8 mouse cellular contexts compared by ENCODE assay signal in the genomic region with DNA sequence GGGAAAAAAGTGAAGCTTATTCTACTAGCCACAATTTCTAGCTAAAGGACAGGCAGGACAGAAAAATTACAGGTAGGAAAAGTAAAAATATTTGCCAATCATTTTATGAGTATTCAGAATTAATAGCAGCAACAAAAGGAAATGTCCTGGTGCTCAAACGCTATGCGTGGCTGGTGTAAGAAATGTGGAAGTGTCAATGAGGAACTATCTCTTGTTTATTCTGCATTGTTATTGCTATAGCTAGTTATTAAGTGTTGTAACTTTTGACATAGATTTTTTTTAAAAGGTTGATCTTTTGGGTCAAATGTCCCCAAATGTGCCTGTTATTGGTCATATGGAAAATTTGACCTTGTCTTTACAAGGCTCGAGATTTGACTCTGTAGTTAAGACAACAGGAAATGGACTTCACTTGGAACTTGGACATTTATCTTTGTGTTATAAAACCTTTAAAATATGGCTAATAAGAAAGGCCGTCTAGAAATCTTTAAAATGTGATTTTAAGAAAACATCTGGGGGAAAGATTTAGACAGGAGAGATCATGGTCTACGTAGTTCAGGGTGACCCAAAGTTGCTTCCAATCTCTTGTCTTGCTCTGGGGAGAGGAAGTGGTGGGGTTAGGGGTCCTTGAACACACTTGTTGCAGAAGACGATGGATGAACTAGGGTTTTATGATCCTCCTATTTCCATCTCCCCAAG. TPM values are rescaled to one million over a fixed set of nuclear protein-coding genes. Genes with fewer than 3 reads are reported as not detected.
DNase-seq lines count a peak whose midpoint lies in the region; ATAC-seq and TF ChIP-seq lines count a peak whose summit lies in the region.

No protein-coding gene starts in this region.

- in situ Hi-C loops in CH12.LX (cut with MboI; ENCODE audit: low pct_ligation_motif_present, low pct_unique_long_range_greater_than_20kb, low sequenced_read_pairs) = no loop called here

- dilution Hi-C loops in CH12.LX (cut with MboI; ENCODE audit: extremely low pct_ligation_motif_present, extremely low pct_unique_long_range_greater_than_20kb, low sequenced_read_pairs) = loop anchor here (25.0 kb wide), 1 partner anchor 254 kb away; no protein-coding TSS in a partner anchor

- no peaks in the 10 kb centered on the region; the same call in 1 of the 2 replicates for H3K4me1 ChIP-seq in heart, postnatal 0 days (ENCODE audit: control insufficient read depth, insufficient read depth)
- peaks cover 5 to 6% of the 10 kb centered on the region in 2 experiments; a peak in 3 of 4 replicates for H3K4me1 ChIP-seq in CH12.LX (ENCODE audit: control insufficient read depth in 1 of 2, insufficient read depth in 2 of 2)
- peaks cover 6% of the 10 kb centered on the region for H3K4me1 ChIP-seq in forebrain, embryonic 13.5 days
- peaks cover 8% of the 10 kb centered on the region for H3K4me1 ChIP-seq in liver, embryonic 13.5 days (replicated peaks)

- TF ChIP-seq CTCF in heart, postnatal 0 days (IDR thresholded peaks at IDR 0.05; ENCODE audit: low read depth) = no peak
- TF ChIP-seq CTCF in CH12.LX (conservative IDR thresholded peaks at IDR 0.05 in 1 of 2, IDR thresholded peaks at IDR 0.05 in 1 of 2; ENCODE audit: low read depth in 2 of 2, low read length in 2 of 2) = no peak

- peak; percentile 30; the same call in 1 of the 2 replicates for TF ChIP-seq POLR2A in CH12.LX (IDR thresholded peaks at IDR 0.05; ENCODE audit: low read depth, low read length)

- no peaks in the 10 kb centered on the region for H3K27me3 ChIP-seq in heart, postnatal 0 days (ENCODE audit: control insufficient read depth, insufficient read depth, low read length)
- no peaks in the 10 kb centered on the region for H3K27me3 ChIP-seq in CH12.LX (replicated peaks)
- 0 out of 2 replicates have a peak, but pooled peaks cover 8% of the 10 kb centered on the region for H3K27me3 ChIP-seq in forebrain, embryonic 13.5 days
- H3K27me3 ChIP-seq in liver, embryonic 13.5 days = no peaks in the 10 kb centered on the region

- WGBS in heart, postnatal 0 days = 75% methylated on average over 6 of the region's 6 CpGs
- whole genome bisulfite sequencing in forebrain, embryonic 13.5 days = 82% methylated on average over 6 of the region's 6 CpGs
- 36% methylated on average over 6 of the region's 6 CpGs for WGBS in liver, embryonic 13.5 days (ENCODE audit: insufficient replicate concordance)

- H3K27ac ChIP-seq in heart, postnatal 0 days (ENCODE audit: low read depth) = no peak overlapping the region
- H3K27ac ChIP-seq in CH12.LX (ENCODE audit: insufficient read depth, low read depth) = no peak overlapping the region
- H3K27ac ChIP-seq in forebrain, embryonic 13.5 days = no peak overlapping the region
- H3K27ac ChIP-seq in liver, embryonic 13.5 days = no peak overlapping the region

- no peak for TF ChIP-seq RAD21 in CH12.LX (IDR thresholded peaks at IDR 0.05; ENCODE audit: low read depth, low read length)

- peak overlapping the region; percentile 91; the same call in 1 of the 2 replicates for H3K4me3 ChIP-seq in heart, postnatal 0 days (ENCODE audit: low read depth, low read length)
- peak overlapping the region in 2 of 3 experiments; percentile 24 to 70 for H3K4me3 ChIP-seq in CH12.LX (replicated peaks in 1 of 3; ENCODE audit: low read depth in 2 of 3, low read length in 2 of 3, poor library complexity in 1 of 3)
- H3K4me3 ChIP-seq in forebrain, embryonic 13.5 days = no peak overlapping the region
- peak overlapping the region; percentile 67 for H3K4me3 ChIP-seq in liver, embryonic 13.5 days (replicated peaks)

- no peak for TF ChIP-seq EP300 in heart, postnatal 0 days (IDR thresholded peaks at IDR 0.05; ENCODE audit: low read depth)
- no peak for TF ChIP-seq EP300 in CH12.LX (IDR thresholded peaks at IDR 0.05; ENCODE audit: low read length)

- no peak overlapping the region for H3K4me2 ChIP-seq in heart, postnatal 0 days (ENCODE audit: low read depth, low read length)
- no peak overlapping the region for H3K4me2 ChIP-seq in CH12.LX (ENCODE audit: insufficient read depth, low read depth, poor library complexity, severe bottlenecking)
- H3K4me2 ChIP-seq in forebrain, embryonic 13.5 days = no peak overlapping the region
- H3K4me2 ChIP-seq in liver, embryonic 13.5 days = peak overlapping the region; percentile 86

- no peak for ATAC-seq in heart, postnatal 0 days (ENCODE audit: insufficient read depth, low read depth)
- ATAC-seq in forebrain, embryonic 13.5 days = peak; percentile 46
- ATAC-seq in liver, embryonic 13.5 days (ENCODE audit: low read depth) = no peak
- no peak for ATAC-seq in inflammation-experienced regulatory T-cells, adult 6 months

- no peak overlapping the region for H3K9ac ChIP-seq in heart, postnatal 0 days (replicated peaks; ENCODE audit: low read depth, low read length)
- H3K9ac ChIP-seq in CH12.LX (ENCODE audit: insufficient read depth, low read depth) = no peak overlapping the region
- no peak overlapping the region for H3K9ac ChIP-seq in forebrain, embryonic 13.5 days
- H3K9ac ChIP-seq in liver, embryonic 13.5 days = no peak overlapping the region

- 0 out of 2 replicates have a peak, but pooled peaks cover 10% of the 10 kb centered on the region for H3K36me3 ChIP-seq in heart, postnatal 0 days (replicated peaks; ENCODE audit: control insufficient read depth, insufficient read depth, low read length)
- peaks cover 0 to 7% of the 10 kb centered on the region in 2 experiments for H3K36me3 ChIP-seq in CH12.LX (replicated peaks in 1 of 2; ENCODE audit: control insufficient read depth in 1 of 2, insufficient read depth in 1 of 2, low read length in 1 of 2)
- no peaks in the 10 kb centered on the region for H3K36me3 ChIP-seq in forebrain, embryonic 13.5 days (ENCODE audit: poor library complexity, severe bottlenecking)
- H3K36me3 ChIP-seq in liver, embryonic 13.5 days = no peaks in the 10 kb centered on the region

- no peaks in the 10 kb centered on the region for H3K9me3 ChIP-seq in heart, postnatal 0 days (replicated peaks; ENCODE audit: control insufficient read depth, low read length)
- no peaks in the 10 kb centered on the region for H3K9me3 ChIP-seq in CH12.LX (replicated peaks; ENCODE audit: low read length)
- H3K9me3 ChIP-seq in forebrain, embryonic 13.5 days (replicated peaks) = no peaks in the 10 kb centered on the region
- no peaks in the 10 kb centered on the region for H3K9me3 ChIP-seq in liver, embryonic 13.5 days (replicated peaks)

- H3K79me2 ChIP-seq in CH12.LX (replicated peaks; ENCODE audit: control insufficient read depth, extremely low read depth, insufficient read depth, poor library complexity, severe bottlenecking) = no peaks in the 10 kb centered on the region; the same call in 1 of the 2 replicates

- DNase-seq in heart, postnatal 0 days (ENCODE audit: low spot score) = no peak
- no peak for DNase-seq in heart, postnatal 4 days
- DNase-seq in CH12.LX (ENCODE audit: extremely low read depth) (no peak), MN1 (ENCODE audit: low spot score) (no peak)
- no peak for DNase-seq in liver, embryonic 13.5 days
- no peak for DNase-seq in cerebellum, postnatal 14 days

TF ChIP-seq in CH12.LX, 34 proteins besides CTCF, POLR2A, EP300 and RAD21 (continues in another document):
- TF ChIP-seq UBTF (IDR thresholded peaks at IDR 0.05; ENCODE audit: low read depth, low read length) (no peak), ZNF384 (IDR thresholded peaks at IDR 0.05; ENCODE audit: low read depth, low read length) (no peak), NRF1 (IDR thresholded peaks at IDR 0.05; ENCODE audit: low read depth, low read length) (no peak), RCOR1 (conservative IDR thresholded peaks at IDR 0.05; ENCODE audit: low read depth, low read length) (no peak), HCFC1 (IDR thresholded peaks at IDR 0.05; ENCODE audit: low read depth, low read length) (no peak), MYC (IDR thresholded peaks at IDR 0.05; ENCODE audit: low read depth, low read length) (no peak), KAT2A (IDR thresholded peaks at IDR 0.05; ENCODE audit: insufficient replicate concordance, low read length) (no peak), CHD2 (IDR thresholded peaks at IDR 0.05; ENCODE audit: low read length) (no peak), CHD1 (IDR thresholded peaks at IDR 0.05; ENCODE audit: low read depth, low read length) (no peak)

RNA-seq across cellular contexts. Expression of a gene that starts 0.6 kb away (rescaled TPM):
- 14.7 and 16.6 TPM in 2 replicates for total RNA-seq in heart, postnatal 0 days (2014; rRNA removed; ENCODE audit: low replicate concordance)
- polyA plus RNA-seq in heart, postnatal 0 days (2015; fragmentation: Nextera tagmentation; extraction: Ambion mirVana) = 18.8 and 21.1 TPM in 2 replicates
- 10 to 100 TPM; 10.6 to 10.8 TPM for total RNA-seq in heart, postnatal 4 days (2021)
- total RNA-seq in CH12.LX (2012; rRNA removed) = 10.8 and 11.5 TPM in 2 replicates
- 16.4 and 17.8 TPM in 2 replicates for total RNA-seq in CH12.LX (2014; rRNA removed)
- polyA plus RNA-seq in CH12.LX (2012; ENCODE audit: insufficient read length, low read depth) = 14.8 and 15.6 TPM in 2 replicates
- 8.5 and 9.2 TPM in 2 replicates for polyA plus RNA-seq in forebrain, embryonic 13.5 days (2015; fragmentation: Nextera tagmentation; extraction: Ambion mirVana)
- 11.2 and 12.6 TPM in 2 replicates for polyA plus RNA-seq in liver, embryonic 13.5 days (2015; fragmentation: Nextera tagmentation; extraction: Ambion mirVana)
- 10 to 100 TPM; 36.3 to 55.1 (median 42.5) TPM for polyA plus RNA-seq in inflammation-experienced regulatory T-cells, adult 6 months (2017; shearing (Covaris generic))

RNA-seq across cellular contexts. Expression of a gene that starts 39.2 kb away (rescaled TPM):
- 24.2 and 29.7 TPM in 2 replicates for total RNA-seq in heart, postnatal 0 days (2014; rRNA removed; ENCODE audit: low replicate concordance)
- polyA plus RNA-seq in heart, postnatal 0 days (2015; fragmentation: Nextera tagmentation; extraction: Ambion mirVana) = 9.0 and 10.3 TPM in 2 replicates
- 10 to 100 TPM; 23.3 to 26.3 TPM for total RNA-seq in heart, postnatal 4 days (2021)
- total RNA-seq in CH12.LX (2012; rRNA removed) (8.8 and 10.4 TPM in 2 replicates), CH12.LX (2014; rRNA removed) (5.2 and 6.3 TPM in 2 replicates)
- 9.4 and 10.7 TPM in 2 replicates for polyA plus RNA-seq in CH12.LX (2012; ENCODE audit: insufficient read length, low read depth)
- 10.5 and 11.3 TPM in 2 replicates for polyA plus RNA-seq in forebrain, embryonic 13.5 days (2015; fragmentation: Nextera tagmentation; extraction: Ambion mirVana)
- 1.1 and 1.3 TPM in 2 replicates for polyA plus RNA-seq in liver, embryonic 13.5 days (2015; fragmentation: Nextera tagmentation; extraction: Ambion mirVana)
- polyA plus RNA-seq in inflammation-experienced regulatory T-cells, adult 6 months (2017; shearing (Covaris generic)) = 10 to 100 TPM; 14.0 to 24.6 (median 17.6) TPM

RNA-seq across cellular contexts. Expression of a gene that starts 43.9 kb away (rescaled TPM):
- 58.2 and 73.2 TPM in 2 replicates for total RNA-seq in heart, postnatal 0 days (2014; rRNA removed; ENCODE audit: low replicate concordance)
- 24.6 and 27.0 TPM in 2 replicates for polyA plus RNA-seq in heart, postnatal 0 days (2015; fragmentation: Nextera tagmentation; extraction: Ambion mirVana)
- 100 to 1,000 TPM; 169 to 172 TPM for total RNA-seq in heart, postnatal 4 days (2021)
- 87.4 and 99.4 TPM in 2 replicates for total RNA-seq in CH12.LX (2012; rRNA removed)
- total RNA-seq in CH12.LX (2014; rRNA removed) = 267 and 274 TPM in 2 replicates
- 96.9 and 99.6 TPM in 2 replicates for polyA plus RNA-seq in CH12.LX (2012; ENCODE audit: insufficient read length, low read depth)
- polyA plus RNA-seq in forebrain, embryonic 13.5 days (2015; fragmentation: Nextera tagmentation; extraction: Ambion mirVana) = 83.9 and 86.1 TPM in 2 replicates
- 42.5 and 52.7 TPM in 2 replicates for polyA plus RNA-seq in liver, embryonic 13.5 days (2015; fragmentation: Nextera tagmentation; extraction: Ambion mirVana)
- polyA plus RNA-seq in inflammation-experienced regulatory T-cells, adult 6 months (2017; shearing (Covaris generic)) = 10 to 100 TPM; 36.5 to 67.7 (median 43.0) TPM
